Mouse (Mus musculus) heart, postnatal 0 days (tissue): Measurements from ENCODE around the gene Gse1.

Experiments
- CTCF ChIP-seq: IDR thresholded peaks from 2 replicates; pipeline ENCODE4 v1.5.1; 2016; ENCODE audit warnings: antibody characterized with exemption, control low read depth, low read depth
- EP300 ChIP-seq: IDR thresholded peaks from 2 replicates; pipeline ENCODE4 v1.6.1; 2016; ENCODE audit warnings: antibody characterized with exemption, low read depth

GRCm38 (mm10) chr8:120500701-120501261 lies 272.5 kb downstream of the Gse1 start:
- TF ChIP-seq EP300 = no peak
- no peak for TF ChIP-seq CTCF
